Mouse (Mus musculus): ENCODE results near the gene Spc24.

DNA sequence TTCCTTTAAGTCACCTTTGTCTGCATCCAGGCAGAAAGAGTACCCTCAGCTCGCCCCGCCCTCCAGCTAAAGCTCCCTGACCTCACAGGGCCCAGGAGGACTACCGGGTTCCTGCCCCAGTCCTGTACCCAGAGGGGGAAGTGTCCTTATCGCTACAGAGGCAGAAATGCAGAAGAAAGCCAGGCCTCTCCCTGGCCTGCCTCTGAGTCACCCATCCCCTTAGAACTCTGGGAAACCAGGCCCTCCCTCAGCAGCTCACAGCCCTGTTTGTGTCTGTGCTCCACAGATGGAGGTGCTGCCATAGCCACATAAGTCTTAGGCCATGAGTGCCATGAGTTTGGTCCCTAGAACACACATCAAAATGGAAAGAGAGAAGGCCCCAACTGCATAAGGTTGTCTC, 44.8 kb downstream of the Spc24 start:
- TF ChIP-seq CTCF (IDR thresholded peaks at IDR 0.05; ENCODE audit: control insufficient read depth, insufficient read depth, insufficient read length) (no peak), USF1 (IDR thresholded peaks at IDR 0.05; ENCODE audit: low read depth) (no peak), MYOG (IDR thresholded peaks at IDR 0.05; ENCODE audit: control insufficient read depth, extremely low read depth, insufficient read length) (no peak), MYOD1 (IDR thresholded peaks at IDR 0.05; ENCODE audit: control insufficient read depth, insufficient read length, low read depth) (no peak), FOSL1 (IDR thresholded peaks at IDR 0.05; ENCODE audit: insufficient read depth, low read length, poor library complexity, severe bottlenecking) (no peak), MAX (IDR thresholded peaks at IDR 0.05) (no peak), CEBPB (IDR thresholded peaks at IDR 0.05; ENCODE audit: low read depth) (no peak)

All from C2C12 (cell line).